Mouse (Mus musculus) embryonic stem cell, embryonic (primary cell): ENCODE data around the gene Pcolce.

Experiments used
- CTCF ChIA-PET, 4 experiments: fragments of 300-600 bp in 2 of 4; fragments of 350-600 bp in 2 of 4; sonication (Branson Sonifier 250); formaldehyde crosslinking; loops; one replicate each; lab custom pipeline; 2022; ENCODE audit warnings: inconsistent platforms in 2 of 4; lab: Charles Lee
- POLR2A ChIA-PET, 4 experiments: fragments of 300-600 bp in 2 of 4; fragments of 350-600 bp in 2 of 4; sonication (Branson Sonifier 250); formaldehyde crosslinking; loops; one replicate each; lab custom pipeline; 2022; ENCODE audit warnings: antibody characterized with exemption in 4 of 4, inconsistent platforms in 1 of 4; lab: Charles Lee

Pcolce gene

GRCm38 (mm10) chr5:137613076-137613475, 508 bp downstream of the Pcolce start:
- POLR2A ChIA-PET = interaction anchor here (0.6 to 6.4 kb wide), 29 partner anchors 9 to 672 kb away, joined by 3 to 126 read pairs (median 4); partner anchors contain the start of genes Fbxo24 (in 3 of the 4), Gm20605 (in 3 of the 4), Lrch4 (in 3 of the 4) and Mospd3 (in 2 of the 4)
- CTCF ChIA-PET = interaction anchor here (0.6 to 1.7 kb wide), 15 partner anchors 14 to 603 kb away, joined by 3 to 6 read pairs (median 3); partner anchors contain the start of genes Fbxo24 (in 1 of the 4), Lrch4 (in 1 of the 4), Pop7 (in 1 of the 4) and Sap25 (in 1 of the 4)

GRCm38 (mm10) chr5:137611245-137611602, 2.4 kb downstream of the Pcolce start:
- CTCF ChIA-PET = interaction anchor here (0.5 to 1.8 kb wide), 9 partner anchors 11 to 141 kb away, joined by 3 to 9 read pairs (median 4); partner anchors contain the start of genes Sap25 (in 2 of the 4) and Pop7 (in 1 of the 4)
- POLR2A ChIA-PET = interaction anchor here in 3 of 4 experiments (0.6 to 6.4 kb wide), 20 partner anchors 9 to 559 kb away, joined by 3 to 126 read pairs (median 4); partner anchors contain the start of genes Pop7 (in 3 of the 3), Fbxo24 (in 2 of the 3), Gm20605 (in 2 of the 3) and Lrch4 (in 2 of the 3)

- CTCF ChIA-PET = interaction anchor here (0.6 to 1.8 kb wide), 8 partner anchors 10 to 142 kb away, joined by 3 to 9 read pairs (median 4); partner anchors contain the start of genes Sap25 (in 2 of the 4) and Pop7 (in 1 of the 4)
- POLR2A ChIA-PET = interaction anchor here in 3 of 4 experiments (0.6 to 6.4 kb wide), 19 partner anchors 8 to 560 kb away, joined by 3 to 126 read pairs (median 4); partner anchors contain the start of genes Pop7 (in 3 of the 3), Fbxo24 (in 2 of the 3), Gm20605 (in 2 of the 3) and Lrch4 (in 2 of the 3)
Observed at GRCm38 (mm10) chr5:137610548-137611244, 2.9 kb downstream of the Pcolce start.

- ChIA-PET POLR2A (interaction anchor here in 2 of 4 experiments (0.9 to 6.4 kb wide), 11 partner anchors 9 to 108 kb away, joined by 3 to 126 read pairs (median 10); partner anchors contain the start of genes Fbxo24 (in 2 of the 2), Gm20605 (in 2 of the 2), Lrch4 (in 2 of the 2) and Mospd3 (in 1 of the 2)), CTCF (interaction anchor here in 1 of 4 experiments (1.6 kb wide), 2 partner anchors 31 to 108 kb away, joined by 7 to 9 read pairs; partner anchors contain the start of genes Pop7 and Sap25)
Observed at GRCm38 (mm10) chr5:137610056-137610455, 3.5 kb downstream of the Pcolce start.

GRCm38 (mm10) chr5:137609292-137609691, 4.3 kb downstream of the Pcolce start:
- POLR2A ChIA-PET = interaction anchor here (0.6 to 3.3 kb wide), 25 partner anchors 9 to 315 kb away, joined by 3 to 20 read pairs (median 4); partner anchors contain the start of genes Sap25 (in 2 of the 4), Fbxo24 (in 1 of the 4), Gm20605 (in 1 of the 4) and Lrch4 (in 1 of the 4)
- CTCF ChIA-PET = interaction anchor here in 3 of 4 experiments (0.6 to 1.3 kb wide), 5 partner anchors 23 to 321 kb away, joined by 3 to 6 read pairs (median 3); partner anchors contain the start of gene Sap25 (in 1 of the 3)

GRCm38 (mm10) chr5:137608654-137609190, 4.9 kb downstream of the Pcolce start:
- ChIA-PET POLR2A (interaction anchor here (0.5 to 3.3 kb wide), 26 partner anchors 8 to 177 kb away, joined by 3 to 20 read pairs (median 4); partner anchors contain the start of genes Sap25 (in 2 of the 4), Fbxo24 (in 1 of the 4), Gm20605 (in 1 of the 4) and Irs3 (in 1 of the 4)), CTCF (interaction anchor here in 2 of 4 experiments (0.9 to 1.3 kb wide), 4 partner anchors 22 to 48 kb away, joined by 3 to 4 read pairs (median 3); partner anchors contain the start of genes Sap25 (in 1 of the 2) and Tfr2 (in 1 of the 2))

- ChIA-PET POLR2A (interaction anchor here (0.5 to 3.3 kb wide), 23 partner anchors 8 to 552 kb away, joined by 3 to 20 read pairs (median 5); partner anchors contain the start of genes Fbxo24 (in 1 of the 4), Gm20605 (in 1 of the 4), Irs3 (in 1 of the 4) and Lrch4 (in 1 of the 4)), CTCF (interaction anchor here in 2 of 4 experiments (0.6 to 1.3 kb wide), 3 partner anchors 22 to 49 kb away, joined by 3 read pairs; partner anchors contain the start of gene Tfr2 (in 1 of the 2))
Observed at GRCm38 (mm10) chr5:137607860-137608653, 5.5 kb downstream of the Pcolce start.

GRCm38 (mm10) chr5:137601365-137601729, 12.2 kb downstream of the Pcolce start:
- ChIA-PET POLR2A (interaction anchor here in 3 of 4 experiments (0.6 to 3.0 kb wide), 12 partner anchors 9 to 489 kb away, joined by 3 to 40 read pairs (median 4); partner anchors contain the start of genes Fbxo24 (in 2 of the 3), Gm20605 (in 1 of the 3), Lrch4 (in 1 of the 3) and Pcolce (in 1 of the 3)), CTCF (interaction anchor here in 1 of 4 experiments (0.8 kb wide), 1 partner anchor 34 kb away, joined by 4 read pairs; no protein-coding TSS in a partner anchor)

GRCm38 (mm10) chr5:137600619-137601364, 12.8 kb downstream of the Pcolce start, which contains the start of gene Mospd3:
Mospd3 (minus strand) TSS chr5:137601058.
- CTCF ChIA-PET = interaction anchor here (0.5 to 1.5 kb wide), 13 partner anchors 10 to 373 kb away, joined by 3 to 8 read pairs (median 4); partner anchors contain the start of genes Fbxo24 (in 1 of the 4), Lrch4 (in 1 of the 4) and Pop7 (in 1 of the 4)
- POLR2A ChIA-PET = interaction anchor here (0.6 to 3.0 kb wide), 51 partner anchors 8 to 555 kb away, joined by 3 to 40 read pairs (median 4); partner anchors contain the start of genes Pcolce (in 3 of the 4), Fbxo24 (in 2 of the 4), Gm20605 (in 2 of the 4) and Pop7 (in 2 of the 4)

- ChIA-PET POLR2A (interaction anchor here (0.7 to 3.0 kb wide), 49 partner anchors 8 to 555 kb away, joined by 3 to 40 read pairs (median 4); partner anchors contain the start of genes Pcolce (in 3 of the 4), Gm20605 (in 2 of the 4), Pop7 (in 2 of the 4) and Ap1s1 (in 1 of the 4)), CTCF (interaction anchor here (0.5 to 1.5 kb wide), 15 partner anchors 10 to 373 kb away, joined by 3 to 7 read pairs (median 3); partner anchors contain the start of genes Fbxo24 (in 1 of the 4), Lrch4 (in 1 of the 4) and Pop7 (in 1 of the 4))
Observed at GRCm38 (mm10) chr5:137600281-137600618, 13.3 kb downstream of the Pcolce start.

- ChIA-PET CTCF (interaction anchor here (0.6 to 1.5 kb wide), 7 partner anchors 9 to 97 kb away, joined by 3 to 7 read pairs (median 4); partner anchors contain the start of gene Pop7 (in 1 of the 4)), POLR2A (interaction anchor here (0.7 to 3.0 kb wide), 29 partner anchors 9 to 554 kb away, joined by 3 to 40 read pairs (median 4); partner anchors contain the start of genes Pcolce (in 3 of the 4), Ap1s1 (in 1 of the 4), Fbxo24 (in 1 of the 4) and Gm20605 (in 1 of the 4))
Observed at GRCm38 (mm10) chr5:137599600-137599999, 14.0 kb downstream of the Pcolce start.

- POLR2A ChIA-PET = interaction anchor here (0.7 to 2.2 kb wide), 12 partner anchors 10 to 216 kb away, joined by 3 to 11 read pairs (median 3); partner anchors contain the start of genes Fbxo24 (in 2 of the 4), Lrch4 (in 2 of the 4), Gm20605 (in 1 of the 4) and Pop7 (in 1 of the 4)
- CTCF ChIA-PET = interaction anchor here in 1 of 4 experiments (0.6 kb wide), 1 partner anchor 68 kb away, joined by 5 read pairs; no protein-coding TSS in a partner anchor
Observed at GRCm38 (mm10) chr5:137598100-137598826, 15.3 kb downstream of the Pcolce start.

GRCm38 (mm10) chr5:137597625-137598024, 16.0 kb downstream of the Pcolce start:
- ChIA-PET POLR2A (interaction anchor here (0.7 to 2.2 kb wide), 15 partner anchors 11 to 215 kb away, joined by 3 to 11 read pairs (median 3); partner anchors contain the start of genes Fbxo24 (in 2 of the 4), Lrch4 (in 2 of the 4), Gm20605 (in 1 of the 4) and Pop7 (in 1 of the 4)), CTCF (interaction anchor here in 1 of 4 experiments (1.9 kb wide), 1 partner anchor 23 kb away, joined by 6 read pairs; no protein-coding TSS in a partner anchor)
